ENCODE assay signal across 16 mouse cellular contexts in the genomic region with DNA sequence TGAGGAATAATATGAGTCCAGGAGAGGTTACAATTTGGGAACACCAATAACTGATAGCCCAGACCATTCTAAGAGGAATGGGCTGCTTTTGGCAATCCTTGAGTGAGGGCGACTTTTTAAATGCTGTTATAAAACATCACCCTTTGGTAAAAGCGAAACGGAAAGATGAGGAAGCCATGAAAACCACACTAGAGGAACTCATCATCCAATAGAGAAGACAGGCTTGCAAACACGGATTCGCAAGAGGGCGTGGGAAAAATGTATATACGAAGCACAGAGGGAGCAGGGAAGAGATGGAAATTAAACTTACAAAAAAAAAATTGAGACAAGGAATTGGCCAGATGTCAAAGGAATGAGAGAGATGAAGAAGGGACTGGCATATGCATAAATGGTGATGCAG.
"Had no signal": no experiment of that assay in that cellular context is flagged by ENCODE, and none has a peak within 500 bp of the region (broad histone marks: within the 10 kb centered on the region; RNA-seq: fewer than 3 reads in every experiment).

No protein-coding gene starts in this region.

- DNase-seq: gastrocnemius, adult 2 months; gastrocnemius, postnatal 10 days; gastrocnemius, postnatal 25 days; heart, adult 2 months; heart, postnatal 14 days; heart, postnatal 36 days; kidney, adult 18-20 months; kidney, adult 8-10 months; kidney, postnatal 10 days; kidney, postnatal 25 days; kidney, postnatal 4 days; liver had no signal

- ATAC-seq: hindbrain, embryonic 16.5 days; inflammation-experienced regulatory T-cells, adult 6 months; intestine, embryonic 15.5 days; intestine, postnatal 0 days had no signal
